Mouse (Mus musculus) gastrocnemius, adult 2 months (tissue): Measurements from ENCODE around the gene Rs1. TPM values are rescaled to one million over a fixed set of nuclear protein-coding genes. Genes with fewer than 3 reads are reported as not detected.
"Not testable (repeated sequence)": the region's sequence is repeated elsewhere in the genome, so short reads cannot be mapped to it uniquely, and the experiment has no call there.

Experiments used
- DNase-seq: peaks from one replicate; pipeline ENCODE4 v3.0.0; 2022
- H3K27ac ChIP-seq: fragments of 200-600 bp; 2 replicates; pipeline ENCODE4 v1.8.1; 2022; ENCODE audit warnings: mild to moderate bottlenecking
- H3K4me3 ChIP-seq: fragments of 200-600 bp; 2 replicates; pipeline ENCODE4 v1.8.1; 2022; ENCODE audit warnings: mild to moderate bottlenecking, moderate library complexity
- CTCF ChIP-seq: fragments of 200-600 bp; IDR thresholded peaks from 2 replicates; pipeline ENCODE4 v1.8.1; 2022; ENCODE audit warnings: antibody characterized with exemption, mild to moderate bottlenecking, moderate library complexity
- intact Hi-C: fragments of 180-260 bp; cut with DNase I; formaldehyde crosslinking; loops from one replicate; pipeline ENCODE4 v1.15.1; 2025
- long read RNA-seq, 2 experiments: library from polyadenylated mRNA; stranded (forward); transcript quantifications; one replicate each; pipeline ENCODE4 v2.0.0; 2021
- total RNA-seq, 2 experiments: library from RNA; stranded (reverse); gene quantifications; 2 replicates each; pipeline ENCODE4 v1.2.3; 2021

The Rs1 gene
- total RNA-seq: not detected
- long read RNA-seq, experiment 1: 0 reads
- long read RNA-seq, experiment 2: 0 reads

- intact Hi-C loops: loop anchor here (10.0 kb wide), 1 partner anchor 263 kb away; the partner anchor contains the start of gene Phka2
- no peak for TF ChIP-seq CTCF
- peak within 1 kb of the TSS; percentile 76 for H3K4me3 ChIP-seq
- DNase-seq: no peak
- 0 out of 2 replicates have a peak within 1 kb of the TSS, but pooled peaks have one; percentile 81 for H3K27ac ChIP-seq
Measured at GRCm38 (mm10) chrX:160767713-160768112, at the start of gene Rs1. Gene Rs1, plus strand, starts transcription at chrX:160768013.

GRCm38 (mm10) chrX:160735650-160736049 lies 32.2 kb upstream of the Rs1 start, which contains the start of gene Ppef1:
Gene Ppef1, minus strand, starts transcription at chrX:160735765.
- H3K27ac ChIP-seq: no peak within 1 kb of the TSS
- TF ChIP-seq CTCF: no peak
- no peak for DNase-seq
- intact Hi-C loops: no loop called here
- H3K4me3 ChIP-seq: no peak within 1 kb of the TSS

GRCm38 (mm10) chrX:160745399-160745798 lies 22.4 kb upstream of the Rs1 start:
- no peak for TF ChIP-seq CTCF
- Histone ChIP-seq H3K27ac (no peak overlapping the region), H3K4me3 (no peak overlapping the region)
- DNase-seq: no peak
- intact Hi-C loops: no loop called here

- TF ChIP-seq CTCF: no peak
- H3K4me3 ChIP-seq: no peak overlapping the region
- H3K27ac ChIP-seq: no peak overlapping the region
- intact Hi-C loops: no loop called here
- DNase-seq: no peak
Measured at GRCm38 (mm10) chrX:160748653-160749052, 19.2 kb upstream of the Rs1 start.

GRCm38 (mm10) chrX:160750808-160751207 lies 17.0 kb upstream of the Rs1 start:
- no peak overlapping the region for H3K4me3 ChIP-seq
- intact Hi-C loops: no loop called here
- no peak for DNase-seq
- TF ChIP-seq CTCF: no peak
- H3K27ac ChIP-seq: no peak overlapping the region

GRCm38 (mm10) chrX:160765389-160766232 lies 2.2 kb upstream of the Rs1 start:
- intact Hi-C loops: loop anchor here (10.0 kb wide), 1 partner anchor 261 kb away; the partner anchor contains the start of gene Phka2
- no peak; the same call in 1 of the 2 replicates for TF ChIP-seq CTCF
- peak; percentile 87 for DNase-seq
- Histone ChIP-seq H3K4me3 (peak overlapping the region; percentile 76), H3K27ac (peak overlapping the region; percentile 81)

GRCm38 (mm10) chrX:160766233-160766616 lies 1.6 kb upstream of the Rs1 start:
- DNase-seq: no peak
- TF ChIP-seq CTCF: no peak
- intact Hi-C loops: loop anchor here (10.0 kb wide), 1 partner anchor 261 kb away; the partner anchor contains the start of gene Phka2
- H3K27ac ChIP-seq: peak overlapping the region; percentile 81
- H3K4me3 ChIP-seq: peak overlapping the region; percentile 76

GRCm38 (mm10) chrX:160769622-160770021 lies 1.8 kb downstream of the Rs1 start:
- not testable (repeated sequence) for DNase-seq, H3K4me3 ChIP-seq, H3K27ac ChIP-seq
- intact Hi-C loops: loop anchor here (10.0 kb wide), 1 partner anchor 265 kb away; the partner anchor contains the start of gene Phka2

- H3K4me3 ChIP-seq: no peak overlapping the region
- H3K27ac ChIP-seq: no peak overlapping the region
- no peak for DNase-seq
- intact Hi-C loops: no loop called here
- TF ChIP-seq CTCF: no peak
Measured at GRCm38 (mm10) chrX:160773033-160773432, 5.2 kb downstream of the Rs1 start.

GRCm38 (mm10) chrX:160782276-160782675 lies 14.5 kb downstream of the Rs1 start:
- TF ChIP-seq CTCF: no peak
- no peak for DNase-seq
- Histone ChIP-seq H3K4me3 (no peak overlapping the region), H3K27ac (no peak overlapping the region)
- intact Hi-C loops: no loop called here

GRCm38 (mm10) chrX:160794920-160795319 lies 27.1 kb downstream of the Rs1 start:
- DNase-seq: no peak
- Histone ChIP-seq H3K27ac (no peak overlapping the region), H3K4me3 (no peak overlapping the region)
- intact Hi-C loops: no loop called here
- TF ChIP-seq CTCF: no peak

GRCm38 (mm10) chrX:160804409-160805150 lies 36.8 kb downstream of the Rs1 start:
- Histone ChIP-seq H3K27ac (no peak overlapping the region), H3K4me3 (no peak overlapping the region)
- TF ChIP-seq CTCF: no peak
- intact Hi-C loops: no loop called here
- no peak for DNase-seq

GRCm38 (mm10) chrX:160808226-160808625 lies 40.4 kb downstream of the Rs1 start:
- H3K4me3 ChIP-seq: no peak overlapping the region
- TF ChIP-seq CTCF: no peak
- no peak for DNase-seq
- H3K27ac ChIP-seq: no peak overlapping the region
- intact Hi-C loops: no loop called here

Other genes with a start within 250 kb of the Rs1 start
- gene Ppef1, start 32.2 kb upstream of the Rs1 start, total RNA-seq: not detected
- gene Gja6, start 139.0 kb downstream of the Rs1 start, total RNA-seq: under 1 TPM in 1 of 2 experiments, not detected in 1; 0.11 TPM
- gene Cdkl5, start 226.7 kb downstream of the Rs1 start, total RNA-seq: 1 to 10 TPM in 1 of 2 experiments, under 1 TPM in 1; 0.69 to 1.8 TPM